Mouse (Mus musculus) forebrain, embryonic 11.5 days (tissue): ENCODE measurements around the gene Gm4513. TPM values are rescaled to one million over a fixed set of nuclear protein-coding genes. Genes with fewer than 3 reads are reported as not detected.
"Not testable (repeated sequence)": the region's sequence is repeated elsewhere in the genome, so short reads cannot be mapped to it uniquely, and the experiment has no call there.

ENCODE experiments used
- ATAC-seq: fragments of 200-750 bp; cut with Nextera tagmentation; replicated peaks from 2 replicates; pipeline ENCODE4 v1.8.0; 2017; ENCODE audit warnings: moderate TSS enrichment; ENCODE audit not compliant: low FRiP score
- DNase-seq: peaks from one replicate; pipeline ENCODE4 v3.0.0-alpha.2; 2017; ENCODE audit warnings: low spot score
- H3K27ac ChIP-seq: fragments of 300-500 bp; sonication (generic); 2 replicates; pipeline ENCODE4 v1.5.1; 2014; ENCODE audit warnings: low read depth, low read length
- H3K27me3 ChIP-seq: fragments of 300-500 bp; sonication (generic); 2 replicates; pipeline ENCODE4 v1.6.1; 2014; ENCODE audit warnings: mild to moderate bottlenecking, low read length, mixed read lengths; ENCODE audit not compliant: control insufficient read depth, insufficient read depth
- H3K36me3 ChIP-seq: fragments of 300-500 bp; sonication (generic); 2 replicates; pipeline ENCODE4 v1.6.1; 2014; ENCODE audit warnings: mild to moderate bottlenecking, low read length, moderate library complexity, mixed read lengths; ENCODE audit not compliant: control insufficient read depth, insufficient read depth
- H3K4me1 ChIP-seq: fragments of 300-500 bp; sonication (generic); replicated peaks from 2 replicates; pipeline ENCODE4 v1.6.1; 2014; ENCODE audit warnings: low read length, mixed read lengths; ENCODE audit not compliant: control insufficient read depth, insufficient read depth
- H3K4me2 ChIP-seq: fragments of 300-500 bp; sonication (generic); 2 replicates; pipeline ENCODE4 v1.6.1; 2014; ENCODE audit warnings: low read depth, mild to moderate bottlenecking, low read length, moderate library complexity, mixed read lengths; ENCODE audit not compliant: severe bottlenecking
- H3K4me3 ChIP-seq: fragments of 300-500 bp; sonication (generic); 2 replicates; pipeline ENCODE4 v1.5.1; 2014; ENCODE audit warnings: low read depth, low read length
- H3K9ac ChIP-seq: fragments of 300-500 bp; sonication (generic); 2 replicates; pipeline ENCODE4 v1.6.1; 2014; ENCODE audit warnings: low read length
- H3K9me3 ChIP-seq: fragments of 300-500 bp; sonication (generic); 2 replicates; pipeline ENCODE4 v1.6.1; 2016; ENCODE audit warnings: low read length, mixed read lengths; ENCODE audit not compliant: control insufficient read depth
- WGBS: fragments of 180-500 bp; shearing (Covaris S2); extraction: QIAGEN DNeasy Blood & Tissue Kit; methylation state at CpG from one replicate; pipeline ENCODE4 v1.1.7; 2014; 5-methylcytosine and 5-hydroxymethylcytosine counted together
- polyA plus RNA-seq: library from polyadenylated mRNA; unstranded; fragments of >200 nt; fragmentation: Nextera tagmentation; extraction: Ambion mirVana; gene quantifications from 2 replicates; pipeline ENCODE4 v1.2.1, GENCODE M21; 2014

The Gm4513 gene
- not detected in 2 replicates for polyA plus RNA-seq

- not testable (repeated sequence) for H3K4me3 ChIP-seq, H3K9ac ChIP-seq, H3K27me3 ChIP-seq, H3K9me3 ChIP-seq, H3K4me2 ChIP-seq, H3K4me1 ChIP-seq, H3K27ac ChIP-seq, DNase-seq, H3K36me3 ChIP-seq, ATAC-seq
- 88% methylated on average over 3 of the region's 5 CpGs for WGBS
Observed at GRCm38 (mm10) chr7:20598921-20599320, at the start of gene Gm4513. Gm4513 (minus strand) TSS chr7:20599021.

GRCm38 (mm10) chr7:20576141-20576540 lies 22.7 kb downstream of the Gm4513 start, which contains the start of gene Gm4141:
Gm4141 (minus strand) TSS chr7:20576241.
- WGBS: no CpG with 5 or more reads among the region's 3 CpGs
- not testable (repeated sequence) for H3K9ac ChIP-seq, H3K4me1 ChIP-seq, ATAC-seq, H3K4me3 ChIP-seq, H3K36me3 ChIP-seq, H3K4me2 ChIP-seq, H3K9me3 ChIP-seq, H3K27me3 ChIP-seq, DNase-seq, H3K27ac ChIP-seq

DNA sequence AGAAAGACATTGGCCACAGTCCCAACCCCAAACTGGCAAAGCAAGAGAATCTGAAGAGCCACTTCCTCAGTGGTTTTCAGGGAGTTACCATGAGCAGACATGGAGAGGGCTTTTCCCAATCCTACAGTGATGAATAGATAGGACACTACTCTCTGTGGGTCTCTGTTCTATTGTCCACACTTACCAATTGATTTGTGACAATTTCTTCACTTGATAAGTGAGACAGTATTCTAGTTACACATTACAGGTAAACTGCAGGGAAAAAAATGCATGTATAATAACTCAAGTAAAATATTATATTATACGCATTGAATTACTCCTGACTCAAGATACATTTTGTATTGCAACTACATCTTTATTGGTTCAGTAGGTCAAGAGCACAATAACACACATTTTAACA lies 53.2 kb downstream of the Gm4513 start, which contains the start of gene Gm5726:
Gene Gm5726 (minus strand): TSS at position 101 of the 400 bp plus-strand sequence.
- not testable (repeated sequence) for H3K4me3 ChIP-seq, H3K9ac ChIP-seq, DNase-seq, H3K4me2 ChIP-seq, ATAC-seq, H3K27me3 ChIP-seq, H3K27ac ChIP-seq, H3K9me3 ChIP-seq, H3K36me3 ChIP-seq, H3K4me1 ChIP-seq
- no CpG with 5 or more reads among the region's 1 CpGs for WGBS

Other genes with a start within 250 kb of the Gm4513 start
- not detected in 2 replicates for gene Gm5728, start 223.6 kb downstream of the Gm4513 start, polyA plus RNA-seq
- not detected in 2 replicates for gene Vmn1r100, start 181.1 kb downstream of the Gm4513 start, polyA plus RNA-seq
- not detected in 2 replicates for gene Vmn1r101, start 156.4 kb downstream of the Gm4513 start, polyA plus RNA-seq
- gene Gm10670, start 124.1 kb downstream of the Gm4513 start, polyA plus RNA-seq: not detected in 2 replicates
- not detected in 2 replicates for gene Vmn1r103, start 88.5 kb downstream of the Gm4513 start, polyA plus RNA-seq
- not detected in 2 replicates for gene Vmn1r104, start 65.2 kb downstream of the Gm4513 start, polyA plus RNA-seq
- gene Gm5726, start 53.3 kb downstream of the Gm4513 start, polyA plus RNA-seq: not detected in 2 replicates
- not detected in 2 replicates for gene Gm4141, start 22.8 kb downstream of the Gm4513 start, polyA plus RNA-seq
- gene Vmn1r107, start 69.9 kb upstream of the Gm4513 start, polyA plus RNA-seq: not detected in 2 replicates
- not detected in 2 replicates for gene Vmn1r111, start 104.2 kb upstream of the Gm4513 start, polyA plus RNA-seq
- not detected in 2 replicates for gene Gm10668, start 131.6 kb upstream of the Gm4513 start, polyA plus RNA-seq
- gene Vmn1r112, start 172.2 kb upstream of the Gm4513 start, polyA plus RNA-seq: not detected in 2 replicates
- gene Vmn1r113, start 188.3 kb upstream of the Gm4513 start, polyA plus RNA-seq: not detected in 2 replicates
- not detected in 2 replicates for gene Vmn1r114, start 213.2 kb upstream of the Gm4513 start, polyA plus RNA-seq
- not detected in 2 replicates for gene Vmn1r115, start 246.0 kb upstream of the Gm4513 start, polyA plus RNA-seq